Mouse (Mus musculus) monocyte, adult 5-6 weeks (primary cell): Measurements from ENCODE around the gene Slc51b. TPM values are rescaled to one million over a fixed set of nuclear protein-coding genes. Genes with fewer than 3 reads are reported as not detected.

Experiments
- ATAC-seq: fragments of 153-309, 156-312 bp; replicated peaks from 2 replicates; pipeline ENCODE4 v1.8.0; 2017; ENCODE audit warnings: mild to moderate bottlenecking; ENCODE audit not compliant: low TSS enrichment, insufficient number of reproducible peaks, severe bottlenecking, poor library complexity, low FRiP score
- total RNA-seq: library from RNA; stranded (forward); fragments of 200-1000, 200-491, 200-594 nt; gene quantifications from 3 replicates; pipeline ENCODE4 v1.2.3, GENCODE M21; 2017

The Slc51b gene
- total RNA-seq, 1 experiment from 2014 or later, result not detected

- ATAC-seq, result no peak
Measured at GRCm38 (mm10) chr9:65382031-65382750, 40.6 kb downstream of the Slc51b start.

GRCm38 (mm10) chr9:65381017-65381590 lies 41.7 kb downstream of the Slc51b start:
- no peak; the same call in 1 of the 2 replicates for ATAC-seq

- ATAC-seq, result no peak
Measured at GRCm38 (mm10) chr9:65375163-65375934, 47.4 kb downstream of the Slc51b start.

GRCm38 (mm10) chr9:65374468-65375162 lies 48.1 kb downstream of the Slc51b start:
- no peak for ATAC-seq

- ATAC-seq, result no peak
Measured at GRCm38 (mm10) chr9:65372449-65372848, 50.3 kb downstream of the Slc51b start.

- no peak for ATAC-seq
Measured at GRCm38 (mm10) chr9:65371756-65372155, 51.0 kb downstream of the Slc51b start.

GRCm38 (mm10) chr9:65365721-65366120 lies 57.0 kb downstream of the Slc51b start:
- no peak for ATAC-seq

GRCm38 (mm10) chr9:65363684-65364083 lies 59.1 kb downstream of the Slc51b start:
- no peak for ATAC-seq

Other genes with a start within 250 kb of the Slc51b start
- 1.9 to 3.1 TPM (median 2.3 TPM) in 3 replicates for gene Parp16, start 227.6 kb downstream of the Slc51b start, total RNA-seq
- not detected in 3 replicates for gene Cilp, start 157.8 kb downstream of the Slc51b start, total RNA-seq
- gene Clpx, start 128.7 kb downstream of the Slc51b start, total RNA-seq, result 38.0 to 44.2 TPM (median 39.6 TPM) in 3 replicates
- 16.3 to 44.7 TPM (median 24.6 TPM) in 3 replicates for gene Pdcd7, start 76.9 kb downstream of the Slc51b start, total RNA-seq
- not detected in 3 replicates for gene Ubap1l, start 61.9 kb downstream of the Slc51b start, total RNA-seq
- gene Kbtbd13, start 31.3 kb downstream of the Slc51b start, total RNA-seq, result 0.29 TPM in 1 of 3 replicates, not detected in the others
- gene Rasl12, start 24.4 kb downstream of the Slc51b start, total RNA-seq, result 0.95 to 15.8 TPM (median 4.8 TPM) in 3 replicates
- gene Mtfmt, start 12.8 kb upstream of the Slc51b start, total RNA-seq, result 11.0 to 16.0 TPM (median 14.8 TPM) in 3 replicates
- 55.6 to 62.9 TPM (median 60.9 TPM) in 3 replicates for gene Spg21, start 38.0 kb upstream of the Slc51b start, total RNA-seq
- gene Ankdd1a, start 97.2 kb upstream of the Slc51b start, total RNA-seq, result 3.5 to 6.1 TPM (median 3.8 TPM) in 3 replicates
- 103 to 136 TPM (median 112 TPM) in 3 replicates for gene Plekho2, start 157.1 kb upstream of the Slc51b start, total RNA-seq
- gene Pif1, start 164.2 kb upstream of the Slc51b start, total RNA-seq, result 0.21 TPM in 1 of 3 replicates, not detected in the others
- gene Rbpms2, start 206.7 kb upstream of the Slc51b start, total RNA-seq, result 0.48 to 4.1 TPM (median 0.53 TPM) in 3 replicates
- gene Oaz2, start 245.0 kb upstream of the Slc51b start, total RNA-seq, result 72.0 to 107 TPM (median 78.2 TPM) in 3 replicates